Mouse (Mus musculus) bone marrow, adult 2 months (tissue): Measurements from ENCODE around the gene Gm11084.

Source experiments
- CTCF ChIP-seq: fragments of 200-500 bp; IDR thresholded peaks from 2 replicates; pipeline ENCODE4 v1.5.1; 2011; ENCODE audit warnings: low read length, control low read depth; ENCODE audit not compliant: control insufficient read depth, insufficient read depth
- POLR2A ChIP-seq: fragments of 200-500 bp; IDR thresholded peaks from 2 replicates; pipeline ENCODE4 v1.6.1; 2011; ENCODE audit warnings: low read depth, mild to moderate bottlenecking, control low read depth, low read length, borderline replicate concordance; ENCODE audit not compliant: control insufficient read depth

DNA sequence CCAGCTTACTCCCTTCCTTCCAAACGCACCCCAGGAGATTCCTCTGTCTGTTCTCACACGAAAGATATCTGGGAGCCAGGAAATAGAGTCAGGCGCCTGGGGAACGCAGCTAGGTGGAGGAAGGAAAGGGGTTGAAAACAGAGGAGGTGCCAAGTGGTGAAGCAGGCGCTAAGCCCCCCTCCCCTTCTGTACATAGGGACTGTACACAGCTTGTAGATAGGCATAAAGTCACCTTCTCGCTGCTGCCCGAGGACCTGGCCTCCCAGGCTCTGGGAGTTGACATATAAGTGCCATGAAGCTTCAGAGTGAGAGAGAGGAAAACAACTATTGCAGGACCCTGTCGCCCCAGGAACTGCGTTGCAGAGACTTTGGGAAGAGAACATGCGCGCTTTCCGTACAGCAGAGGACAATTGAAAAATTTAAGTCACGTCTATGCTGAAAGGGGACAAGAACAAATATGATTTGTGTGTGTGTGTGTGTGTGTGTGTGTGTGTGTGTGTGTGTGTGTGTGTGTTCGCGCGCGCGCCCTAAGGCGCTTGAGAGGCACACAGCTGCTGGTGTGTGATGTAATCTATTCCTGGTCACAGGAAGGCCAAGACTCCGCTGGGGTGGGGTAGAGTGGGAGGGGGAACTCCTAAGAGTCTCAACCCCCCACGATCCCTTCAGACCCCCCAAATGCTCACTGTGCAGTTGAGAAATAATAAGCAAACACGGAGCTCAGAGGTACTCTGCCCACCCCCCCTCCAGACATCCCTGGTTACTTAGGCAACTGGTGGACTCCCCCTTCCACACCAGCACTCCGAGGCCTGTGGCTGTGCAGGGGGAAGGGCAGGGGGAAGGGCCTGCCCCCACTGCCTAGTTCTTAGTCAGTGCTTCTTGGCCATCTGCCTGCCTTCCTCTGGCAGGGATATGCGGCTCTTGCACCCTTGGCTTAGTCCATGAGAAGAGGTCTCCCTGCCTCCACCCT is 17.5 kb upstream of the Gm11084 start:
- no peak for TF ChIP-seq CTCF
- TF ChIP-seq POLR2A, result no peak
